Mouse (Mus musculus) neutrophil, adult 59 days (primary cell): ENCODE results near the gene Reg3a. TPM values are rescaled to one million over a fixed set of nuclear protein-coding genes. Genes with fewer than 3 reads are reported as not detected.

Experiments
- total RNA-seq, 2 experiments: library from RNA; stranded (reverse); gene quantifications; 1 replicate in 1 of 2; 2 replicates in 1 of 2; pipeline ENCODE4 v1.2.4; 2023

Reg3a gene
- not detected for total RNA-seq

DNA sequence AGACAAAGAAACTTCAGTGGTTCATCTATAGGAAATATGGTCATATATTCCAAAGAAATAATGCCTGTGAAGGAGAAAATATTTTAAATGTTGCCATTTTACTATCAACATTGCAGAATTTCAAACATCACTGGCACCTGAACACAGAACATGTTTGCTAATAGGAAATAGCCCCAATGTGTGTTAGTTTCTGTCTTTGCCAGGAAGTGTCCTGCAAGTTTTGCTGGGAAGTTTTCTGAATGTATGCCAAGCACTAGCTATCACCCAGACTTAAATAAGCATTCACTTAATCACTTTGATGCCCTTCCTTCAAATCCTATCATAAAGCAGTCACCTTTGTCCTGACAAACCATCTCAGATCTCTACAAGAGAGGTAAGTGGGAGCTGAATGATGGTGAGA is at the start of gene Reg3a:
Gene Reg3a, plus strand, starts transcription at position 301 of the 400 bp plus-strand sequence.

GRCm38 (mm10) chr6:78370357-78370756 is 10.2 kb upstream of the Reg3a start, which contains the start of gene Reg3b:
TSS of gene Reg3b (plus strand) at chr6:78370657.

DNA sequence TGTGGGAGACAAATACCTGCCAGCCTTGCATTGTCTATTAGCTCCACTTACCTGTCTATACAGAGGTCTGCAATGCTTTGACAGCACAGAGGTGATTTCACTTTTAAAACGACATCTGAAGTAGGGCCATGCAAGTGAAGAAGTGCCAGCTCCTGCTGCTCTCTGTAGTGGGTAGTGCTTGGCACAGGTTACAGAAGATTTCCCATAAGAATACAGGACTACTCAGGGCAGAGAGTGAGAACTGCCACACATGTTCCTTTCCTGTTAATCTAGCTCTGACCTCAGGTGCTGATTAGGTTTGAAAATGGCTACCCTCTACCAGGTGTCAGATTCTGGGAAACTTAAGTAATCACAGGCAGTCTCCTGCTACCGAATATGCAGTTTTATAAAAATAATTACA is 1.7 kb upstream of the Reg3a start, which contains the start of gene Reg3d:
Gene Reg3d, minus strand, starts transcription at position 101 of the 400 bp plus-strand sequence.

GRCm38 (mm10) chr6:78395323-78395722 is 14.8 kb downstream of the Reg3a start, which contains the start of gene Reg2:
TSS of gene Reg2 (plus strand) at chr6:78395623.

GRCm38 (mm10) chr6:78422411-78422810 is 41.9 kb downstream of the Reg3a start, which contains the start of gene Reg1:
TSS of gene Reg1 (plus strand) at chr6:78422711.

Other genes with a start within 250 kb of the Reg3a start
- not detected for gene Reg3b, start 10.1 kb upstream of the Reg3a start, total RNA-seq
- not detected for gene Reg3d, start 1.8 kb upstream of the Reg3a start, total RNA-seq
- not detected for gene Reg2, start 14.9 kb downstream of the Reg3a start, total RNA-seq
- gene Reg1, start 42.0 kb downstream of the Reg3a start, total RNA-seq, result not detected
- not detected for gene Reg3g, start 88.2 kb downstream of the Reg3a start, total RNA-seq